Mouse (Mus musculus): ENCODE measurements around the gene Alx3.
A peak's percentile ranks its signal among the peaks of the same experiment; 100 is the strongest.

Alx3 gene

GRCm38 (mm10) chr3:107594662-107595263 is at the start of gene Alx3:
Alx3 (plus strand) TSS chr3:107595031.
- no peak for DNase-seq

DNA sequence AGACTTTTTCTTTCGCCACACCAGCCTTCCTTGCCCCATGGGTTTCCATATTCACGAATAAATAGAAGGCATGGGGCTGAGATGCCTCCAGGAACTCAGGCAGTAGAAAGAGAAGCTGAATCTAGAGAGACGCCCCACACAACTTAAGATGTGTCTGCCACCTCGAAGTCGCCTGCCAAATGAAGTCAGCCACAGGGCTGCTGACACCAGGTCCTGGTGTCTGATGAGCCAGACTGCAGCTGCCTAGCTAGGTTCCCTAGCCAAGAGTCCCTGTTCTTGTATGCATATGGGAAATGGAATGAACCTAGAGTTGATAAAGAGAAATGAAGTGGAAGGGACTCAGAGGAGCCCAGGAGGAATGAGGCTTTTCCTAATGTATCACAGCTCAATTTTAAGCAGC is 49.6 kb upstream of the Alx3 start:
- DNase-seq: no peak

DNA sequence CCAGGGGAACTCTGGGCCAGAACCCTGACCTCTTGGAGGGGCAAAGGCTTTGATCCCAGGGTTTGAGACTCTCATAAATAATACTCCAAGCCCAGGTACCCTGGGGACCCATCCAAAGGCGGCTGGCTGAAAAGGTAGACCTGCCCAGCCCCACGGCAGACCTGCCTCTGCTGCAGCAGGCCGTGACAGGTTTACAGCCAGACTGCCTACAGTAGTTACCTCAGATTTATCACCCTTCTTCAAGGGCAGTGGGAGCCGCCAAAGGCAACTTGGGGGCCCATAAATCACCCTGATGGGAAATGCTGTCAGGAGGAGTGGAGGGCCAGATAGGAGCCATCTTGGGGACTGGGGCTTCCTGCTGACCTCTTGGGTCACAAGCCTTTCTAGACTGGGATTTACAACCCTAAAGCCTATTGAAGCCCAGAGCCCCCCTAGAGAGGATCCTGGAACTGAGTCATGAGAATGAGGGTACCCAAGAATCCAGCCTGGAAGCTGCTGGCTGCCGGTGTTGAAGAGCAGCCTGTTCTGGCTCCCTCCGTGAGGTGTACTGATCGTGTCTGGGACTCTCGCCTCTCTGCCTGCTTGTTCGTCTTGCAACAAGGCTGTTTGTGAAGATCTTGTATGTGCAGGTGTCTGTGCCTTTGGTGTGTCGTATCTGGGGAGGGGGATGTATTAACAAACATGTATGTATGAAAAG is 49.0 kb upstream of the Alx3 start:
- no peak for DNase-seq

GRCm38 (mm10) chr3:107546956-107547355 is 47.9 kb upstream of the Alx3 start:
- DNase-seq: no peak

GRCm38 (mm10) chr3:107550409-107551049 is 44.3 kb upstream of the Alx3 start:
- peak; percentile 47 for DNase-seq

DNA sequence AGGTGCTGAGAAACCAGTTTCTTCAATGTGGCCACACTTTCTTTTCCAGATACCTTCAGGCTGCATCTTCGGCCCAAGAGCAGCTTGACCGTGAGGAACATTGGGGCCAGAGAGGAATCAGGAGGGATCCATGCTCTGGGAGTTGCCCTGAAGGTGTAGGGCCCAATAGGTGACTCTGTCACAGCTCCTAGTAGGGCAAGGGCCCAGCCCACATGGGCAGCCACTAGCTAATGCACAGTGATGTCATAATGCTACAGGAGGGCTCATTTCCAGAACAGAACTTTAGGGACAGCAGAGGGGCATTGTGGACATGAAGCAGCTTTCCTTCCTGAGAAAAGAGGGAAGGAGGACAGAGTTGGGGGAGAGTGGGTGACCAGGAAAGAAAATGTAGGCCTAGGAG is 40.0 kb upstream of the Alx3 start, which contains the start of gene Ubl4b:
TSS of gene Ubl4b (minus strand) at position 232 of the 400 bp plus-strand sequence.
- DNase-seq: no peak

- no peak for DNase-seq
Measured at GRCm38 (mm10) chr3:107558740-107559139, 36.1 kb upstream of the Alx3 start.

- peak; percentile 25 for DNase-seq
Measured at GRCm38 (mm10) chr3:107559183-107559582, 35.6 kb upstream of the Alx3 start.

DNA sequence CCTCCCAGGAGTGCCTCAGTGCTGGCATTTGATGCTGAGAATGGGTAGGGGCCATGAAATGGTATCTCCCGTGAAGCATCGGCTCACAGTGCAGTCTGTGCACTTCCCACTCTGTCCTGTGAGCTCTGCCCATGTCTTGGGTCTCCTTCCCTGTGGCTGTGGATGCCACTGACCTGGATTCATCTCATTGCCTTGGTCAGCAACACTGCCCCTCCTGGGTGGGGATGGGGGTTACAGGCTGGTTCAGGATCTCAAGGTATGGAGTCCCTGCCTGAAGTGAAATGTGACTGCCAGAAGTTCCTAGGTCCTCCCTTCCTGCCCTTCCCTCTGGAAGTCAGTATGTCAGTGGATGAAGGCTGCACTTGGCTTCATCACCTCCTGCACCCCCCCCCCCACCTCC is 32.7 kb upstream of the Alx3 start:
- DNase-seq: no peak

- DNase-seq: no peak
Measured at GRCm38 (mm10) chr3:107562591-107562990, 32.2 kb upstream of the Alx3 start.

DNA sequence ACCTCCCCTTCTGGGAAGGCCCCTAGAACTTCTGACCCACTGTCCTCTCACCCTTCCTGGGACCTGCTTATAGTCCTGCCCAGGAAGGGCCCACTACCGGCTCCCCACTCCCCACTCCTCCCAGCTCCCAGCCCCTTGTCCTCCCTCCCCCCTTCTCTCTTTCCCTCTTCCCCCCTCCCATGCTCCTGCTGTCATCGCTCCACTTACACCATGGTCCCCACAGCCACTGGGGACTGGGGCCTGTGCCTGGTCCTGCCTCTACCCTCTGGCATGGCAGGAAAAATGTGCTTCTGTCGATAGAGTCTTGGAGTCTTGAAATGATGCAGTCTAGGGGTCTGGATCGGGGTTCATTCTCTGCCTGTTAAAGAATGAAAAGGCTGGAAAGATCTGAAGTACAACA is 31.0 kb upstream of the Alx3 start:
- DNase-seq: no peak

DNA sequence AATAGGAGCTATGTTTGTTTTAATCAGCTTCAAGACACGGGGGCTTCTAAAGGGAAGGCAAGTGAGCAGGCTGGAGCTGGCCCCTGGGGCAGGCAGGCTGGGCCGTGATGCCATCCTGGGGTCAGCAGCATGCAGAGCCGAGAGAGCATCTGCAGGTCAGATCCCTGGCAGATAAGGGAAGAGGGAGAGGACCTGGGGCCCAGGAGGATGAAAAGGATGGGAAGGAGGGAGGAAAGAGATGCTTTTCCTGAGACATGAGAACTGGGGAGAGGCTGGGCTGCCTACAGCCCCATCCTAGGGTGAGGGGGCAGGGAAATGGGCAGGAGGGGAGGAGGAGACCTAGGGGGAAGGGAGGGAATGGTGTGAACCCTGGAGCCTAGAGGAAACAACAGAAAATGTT is 29.5 kb upstream of the Alx3 start:
- no peak for DNase-seq

- DNase-seq: no peak
Measured at GRCm38 (mm10) chr3:107567766-107568165, 27.1 kb upstream of the Alx3 start.

DNA sequence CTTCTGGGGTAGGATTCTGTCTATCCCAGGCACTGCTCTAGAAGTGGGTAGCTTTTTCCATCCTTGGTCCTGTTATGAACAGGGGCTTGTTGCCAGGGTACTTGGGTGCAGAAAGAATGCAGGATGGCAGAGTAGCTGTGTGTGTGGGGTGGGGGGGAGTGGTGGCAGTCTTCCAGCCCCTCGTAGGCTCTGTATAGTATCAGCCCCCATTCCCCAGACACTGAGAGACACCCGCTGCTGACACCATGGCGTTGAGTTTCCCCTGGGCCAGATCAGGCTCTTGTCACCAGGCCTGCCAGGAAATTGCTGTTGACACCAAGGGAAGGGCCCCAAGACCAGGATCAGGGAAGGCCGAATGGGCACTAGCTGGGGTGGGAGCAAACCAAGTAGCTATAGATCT is 26.1 kb upstream of the Alx3 start:
- no peak for DNase-seq

DNA sequence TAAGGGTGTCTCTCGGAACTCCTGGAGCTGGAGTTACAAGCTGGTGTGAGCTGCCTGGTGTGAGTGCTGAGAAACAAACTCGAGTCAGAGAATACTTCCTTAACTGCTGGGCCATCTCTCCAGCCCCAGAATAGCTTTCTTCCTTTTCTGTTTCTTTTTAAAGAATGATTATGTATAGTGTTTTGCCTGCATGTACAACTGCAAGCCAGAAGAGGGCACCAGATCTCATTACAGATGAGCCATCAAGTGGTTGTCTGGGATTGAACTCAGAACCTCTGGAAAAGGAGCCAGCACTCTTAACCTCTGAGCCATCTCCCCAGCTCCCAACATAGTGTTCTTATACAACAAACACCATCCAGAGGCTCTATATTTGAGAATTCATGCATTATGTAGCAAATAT is 23.6 kb upstream of the Alx3 start:
- DNase-seq: no peak

- no peak for DNase-seq
Measured at GRCm38 (mm10) chr3:107576807-107577206, 18.0 kb upstream of the Alx3 start.

GRCm38 (mm10) chr3:107577810-107578390 is 16.9 kb upstream of the Alx3 start:
- DNase-seq: no peak

DNA sequence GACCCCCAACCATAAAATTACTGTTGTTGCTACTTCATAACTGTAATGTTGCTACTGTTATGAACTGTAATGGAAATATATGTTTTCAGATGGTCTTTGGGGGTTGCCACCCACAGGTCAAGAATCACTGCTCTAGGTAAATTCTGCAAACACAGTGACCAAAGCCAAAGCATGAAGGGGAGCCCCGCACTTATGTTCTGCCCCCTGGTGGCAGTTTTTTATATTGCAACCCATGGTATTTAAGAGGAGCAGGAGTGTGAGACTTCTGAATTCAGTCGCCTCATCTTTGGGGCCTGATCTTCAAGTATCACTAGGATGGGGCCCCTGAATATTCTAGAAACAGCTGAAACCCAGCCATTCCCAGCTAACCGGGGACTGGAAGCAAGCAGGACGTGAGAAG is 15.4 kb upstream of the Alx3 start:
- DNase-seq: peak; percentile 62

GRCm38 (mm10) chr3:107581103-107582010 is 13.5 kb upstream of the Alx3 start:
- no peak for DNase-seq

- no peak for DNase-seq
Measured at GRCm38 (mm10) chr3:107582130-107582874, 12.5 kb upstream of the Alx3 start.

DNA sequence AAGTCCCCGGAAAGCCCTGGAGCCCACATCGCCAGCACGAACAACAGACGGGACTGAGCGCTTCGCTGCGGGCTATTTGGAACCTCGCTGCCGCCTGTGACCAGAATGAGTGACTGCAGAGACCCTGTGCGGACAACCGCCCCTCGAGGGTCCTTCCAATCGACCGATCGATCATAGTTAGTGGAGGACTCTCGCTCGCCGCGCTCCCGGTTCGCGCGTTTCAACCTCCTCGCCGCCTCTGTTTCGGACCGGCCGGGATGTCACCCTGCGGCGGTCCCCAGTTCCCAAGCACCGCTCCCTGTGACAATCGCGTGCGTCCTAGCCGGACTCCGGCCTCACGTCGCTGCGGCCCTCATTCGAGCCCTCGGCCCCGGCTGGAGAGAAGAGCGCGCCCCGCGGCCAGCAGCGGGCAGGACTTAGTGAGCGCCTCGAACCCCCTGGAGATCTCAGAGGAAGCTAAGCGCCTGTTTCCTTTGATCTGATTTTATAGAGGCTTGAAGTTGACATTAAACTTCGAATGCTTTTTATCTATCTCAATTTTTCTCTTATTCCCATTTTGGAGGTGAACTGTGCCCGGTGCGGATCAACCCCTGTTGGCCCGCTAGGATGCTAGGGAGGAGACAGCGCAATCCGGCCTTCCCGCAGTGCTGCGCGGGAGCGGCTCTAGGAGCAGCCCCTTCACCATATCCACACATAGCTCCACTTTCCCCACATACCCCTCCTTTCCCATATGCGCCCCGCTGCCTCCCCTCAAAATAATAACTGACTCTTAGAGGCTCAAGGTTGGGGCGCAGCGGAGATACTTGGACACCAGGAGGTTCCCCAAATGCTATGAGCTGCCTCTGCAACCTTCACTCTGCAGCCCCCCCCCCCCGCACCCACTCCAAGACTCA is 11.7 kb upstream of the Alx3 start:
- DNase-seq: no peak

Data from thymus, postnatal 14 days (tissue).